Mouse (Mus musculus) macrophage (primary cell): Measurements from ENCODE around the gene Qtrt1. TPM values are rescaled to one million over a fixed set of nuclear protein-coding genes. Genes with fewer than 3 reads are reported as not detected.
A peak's percentile ranks its signal among the peaks of the same experiment; 100 is the strongest.

Source experiments
- H3K27ac ChIP-seq: fragments of 350-480 bp; formaldehyde crosslinking; 2 replicates; pipeline ENCODE4 v1.9.0; 2021
- H3K36me3 ChIP-seq: fragments of 350-480 bp; formaldehyde crosslinking; 2 replicates; pipeline ENCODE4 v1.9.0; 2021; ENCODE audit errors: inconsistent target
- H3K4me3 ChIP-seq: fragments of 350-480 bp; formaldehyde crosslinking; 2 replicates; pipeline ENCODE4 v1.9.0; 2021; ENCODE audit errors: inconsistent target
- H3K79me2 ChIP-seq: fragments of 350-480 bp; formaldehyde crosslinking; 2 replicates; pipeline ENCODE4 v1.9.0; 2021; ENCODE audit errors: inconsistent target
- WGBS: methylation state at CpG from one replicate; pipeline ENCODE4 v1.1.7; 2026; ENCODE audit warnings: inconsistent platforms; ENCODE audit not compliant: missing documents; 5-methylcytosine and 5-hydroxymethylcytosine counted together
- polyA plus RNA-seq: library from polyadenylated mRNA; stranded (reverse); fragments of 250-400 nt; gene quantifications from 3 replicates; pipeline ENCODE4 v1.2.4, GENCODE M21; 2018; ENCODE audit warnings: inconsistent platforms

Gene Qtrt1
- polyA plus RNA-seq, 1 experiment from 2014 or later, result 6.1 TPM

- 62% methylated on average over 7 of the region's 7 CpGs for WGBS
- peak overlapping the region; percentile 7; the same call in 1 of the 2 replicates for H3K27ac ChIP-seq
- no peak overlapping the region for H3K4me3 ChIP-seq
- no peaks in the 10 kb centered on the region for H3K36me3 ChIP-seq
- peaks cover 100% of the 10 kb centered on the region for H3K79me2 ChIP-seq
These were observed 19.1 kb downstream of the Qtrt1 start for GRCm38 (mm10) chr9:21430724-21431123.

DNA sequence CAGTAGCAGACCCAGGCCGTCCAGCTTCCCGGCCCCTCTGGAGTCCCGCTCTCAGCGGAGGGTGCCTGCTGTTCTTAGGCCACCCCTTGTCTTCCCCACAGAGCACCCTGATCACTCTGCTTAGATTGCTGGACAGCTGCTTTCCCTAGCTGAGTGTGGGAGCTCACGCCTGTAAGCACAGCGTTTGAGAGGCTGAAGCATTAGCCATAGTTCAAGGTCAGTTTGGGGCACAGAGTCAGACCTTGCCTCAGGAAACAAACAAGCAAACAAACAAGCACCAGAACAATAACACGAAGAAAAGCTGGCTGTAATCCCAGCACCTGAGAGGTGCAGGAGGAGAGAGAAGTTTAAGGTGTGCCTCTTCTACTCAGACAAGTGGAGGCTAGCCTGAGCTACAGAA is 20.4 kb downstream of the Qtrt1 start:
- no peak overlapping the region for H3K4me3 ChIP-seq
- peaks cover 100% of the 10 kb centered on the region for H3K79me2 ChIP-seq
- WGBS, result 95% methylated on average over 7 of the region's 7 CpGs
- H3K36me3 ChIP-seq, result no peaks in the 10 kb centered on the region
- no peak overlapping the region for H3K27ac ChIP-seq

DNA sequence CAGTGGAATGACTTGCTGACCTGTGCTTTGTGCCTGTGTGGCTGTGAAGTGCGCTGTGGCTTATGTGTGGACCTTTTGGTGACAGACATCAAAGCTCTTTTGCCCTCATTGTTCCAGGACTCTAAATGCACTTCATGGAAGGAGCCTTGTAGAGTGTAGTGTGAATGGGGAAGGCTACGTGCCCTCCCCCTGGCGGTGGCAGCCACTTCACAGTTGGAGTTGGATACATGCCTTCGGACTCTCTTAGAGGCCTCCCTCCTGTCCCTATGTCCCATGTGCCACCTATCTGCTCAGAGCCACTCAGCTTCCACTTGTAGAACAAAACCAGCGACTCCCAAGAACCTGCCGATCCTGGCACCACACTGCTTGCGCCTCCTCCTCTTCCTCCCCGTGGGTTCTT is 22.1 kb downstream of the Qtrt1 start:
- H3K36me3 ChIP-seq, result no peaks in the 10 kb centered on the region
- no peak overlapping the region for H3K27ac ChIP-seq
- WGBS, result 79% methylated on average over 8 of the region's 8 CpGs
- peaks cover 100% of the 10 kb centered on the region for H3K79me2 ChIP-seq
- H3K4me3 ChIP-seq, result no peak overlapping the region

- Histone ChIP-seq H3K27ac (no peak overlapping the region), H3K36me3 (no peaks in the 10 kb centered on the region), H3K79me2 (peaks cover 100% of the 10 kb centered on the region), H3K4me3 (no peak overlapping the region)
- WGBS, result 88% methylated on average over 2 of the region's 2 CpGs
These were observed 22.8 kb downstream of the Qtrt1 start for GRCm38 (mm10) chr9:21434410-21434809.

DNA sequence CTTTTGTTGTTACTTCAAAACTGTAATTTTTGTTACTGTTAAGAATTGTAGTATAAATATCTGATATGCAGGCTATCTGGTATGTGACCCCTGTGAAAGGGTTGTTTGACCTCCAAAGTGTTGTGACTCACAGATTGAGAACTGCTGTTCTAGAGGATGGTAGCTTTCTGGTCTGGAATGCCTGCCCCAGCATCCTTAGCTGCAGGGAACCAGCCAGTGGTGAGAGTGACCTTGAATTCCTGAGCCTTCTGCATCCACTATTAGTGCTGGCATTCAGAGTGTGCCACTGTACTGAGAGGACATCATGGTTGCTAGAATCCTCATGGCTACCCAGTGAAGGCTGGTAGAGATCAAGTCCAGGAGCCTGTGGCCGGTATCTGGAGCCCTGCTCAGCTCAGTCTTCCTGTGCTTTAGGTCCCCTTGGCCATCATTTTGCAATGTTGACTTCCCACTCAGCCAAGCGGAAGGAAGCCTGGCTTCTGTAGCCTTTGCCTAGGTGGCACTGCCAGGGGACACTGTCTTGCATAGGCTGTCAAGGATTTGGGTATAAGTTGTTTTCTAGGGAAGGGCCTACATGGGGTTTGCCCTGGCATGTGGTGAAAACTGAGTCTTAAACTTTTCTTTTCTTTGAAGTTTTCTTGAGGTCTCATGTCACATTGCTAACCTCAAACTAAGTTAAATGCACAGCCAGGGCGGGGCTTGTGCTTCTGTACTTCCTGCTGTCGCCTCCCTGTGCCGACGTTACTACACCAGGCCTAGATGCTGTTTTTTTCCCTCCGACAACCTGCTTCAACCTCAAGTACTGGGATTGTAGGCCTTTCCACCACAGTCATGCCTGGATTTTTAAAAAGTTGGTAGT is 24.4 kb downstream of the Qtrt1 start:
- no peak overlapping the region for H3K4me3 ChIP-seq

GRCm38 (mm10) chr9:21437577-21437976 is 25.9 kb downstream of the Qtrt1 start:
- Histone ChIP-seq H3K79me2 (peaks cover 100% of the 10 kb centered on the region), H3K36me3 (no peaks in the 10 kb centered on the region), H3K27ac (no peak overlapping the region), H3K4me3 (no peak overlapping the region)
- WGBS, result 98% methylated on average over 6 of the region's 6 CpGs

More for the DNA sequence above, 24.4 kb downstream of the Qtrt1 start:
- Histone ChIP-seq H3K79me2 (peaks cover 100% of the 10 kb centered on the region), H3K27ac (peak overlapping the region; percentile 45), H3K36me3 (no peaks in the 10 kb centered on the region)
- 3% methylated on average over 7 of the region's 7 CpGs for WGBS

- Histone ChIP-seq H3K4me3 (no peak overlapping the region), H3K27ac (no peak overlapping the region), H3K79me2 (peaks cover 100% of the 10 kb centered on the region), H3K36me3 (no peaks in the 10 kb centered on the region)
- 55% methylated on average over 3 of the region's 3 CpGs for WGBS
These were observed 26.6 kb downstream of the Qtrt1 start for GRCm38 (mm10) chr9:21438219-21438618.

- peaks cover 100% of the 10 kb centered on the region for H3K79me2 ChIP-seq
- H3K4me3 ChIP-seq, result no peak overlapping the region
- H3K27ac ChIP-seq, result no peak overlapping the region
- WGBS, result 81% methylated on average over 3 of the region's 3 CpGs
- H3K36me3 ChIP-seq, result no peaks in the 10 kb centered on the region
These were observed 27.8 kb downstream of the Qtrt1 start for GRCm38 (mm10) chr9:21439456-21439855.

GRCm38 (mm10) chr9:21439914-21440313 is 28.3 kb downstream of the Qtrt1 start:
- Histone ChIP-seq H3K27ac (no peak overlapping the region), H3K36me3 (no peaks in the 10 kb centered on the region), H3K4me3 (no peak overlapping the region), H3K79me2 (peaks cover 100% of the 10 kb centered on the region)
- 100% methylated on average over 2 of the region's 2 CpGs for WGBS

GRCm38 (mm10) chr9:21440387-21440786 is 28.8 kb downstream of the Qtrt1 start:
- Histone ChIP-seq H3K79me2 (peaks cover 100% of the 10 kb centered on the region), H3K36me3 (no peaks in the 10 kb centered on the region), H3K27ac (no peak overlapping the region), H3K4me3 (no peak overlapping the region)

DNA sequence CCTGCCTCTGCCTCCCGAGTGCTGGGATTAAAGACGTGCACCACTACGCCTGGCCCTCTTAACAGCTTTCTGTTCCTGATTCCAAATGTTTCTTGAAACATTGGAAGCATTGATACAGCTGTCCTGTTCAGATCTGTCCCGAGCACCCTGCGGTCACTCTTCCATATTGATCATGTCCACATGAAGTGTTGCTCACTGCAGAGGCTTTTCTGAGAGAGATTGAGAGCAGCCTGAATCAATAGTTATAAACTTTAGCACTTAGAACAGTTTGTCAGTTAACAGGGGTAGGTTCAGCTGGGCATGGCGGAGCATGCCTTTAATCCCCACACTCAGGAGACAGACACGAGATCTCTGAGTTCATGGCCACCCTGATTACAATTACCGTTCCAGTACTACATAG is 32.2 kb downstream of the Qtrt1 start:
- whole genome bisulfite sequencing, result 91% methylated on average over 8 of the region's 8 CpGs
- H3K27ac ChIP-seq, result no peak overlapping the region
- H3K4me3 ChIP-seq, result no peak overlapping the region
- H3K36me3 ChIP-seq, result 0 out of 2 replicates have a peak, but pooled peaks cover 3% of the 10 kb centered on the region
- H3K79me2 ChIP-seq, result peaks cover 100% of the 10 kb centered on the region

DNA sequence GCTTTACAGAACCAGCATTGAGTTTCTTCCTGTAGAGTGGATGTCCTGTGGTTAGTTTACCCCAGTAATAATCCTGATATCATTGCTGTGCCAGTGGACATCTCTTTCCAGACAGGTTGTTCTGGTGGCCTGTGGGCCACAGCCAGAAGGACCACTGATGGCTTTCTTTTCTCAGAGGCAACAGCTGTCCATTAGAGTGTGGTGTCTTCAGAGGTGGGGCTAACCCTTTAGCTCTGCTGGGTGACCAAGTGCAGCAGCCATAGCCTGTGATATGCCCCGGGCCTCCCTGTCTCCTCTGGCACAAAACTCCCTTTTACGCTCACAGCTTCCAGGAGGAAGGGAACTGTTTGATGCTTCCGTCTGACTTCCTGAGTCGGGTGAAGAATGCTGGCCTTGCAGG is 32.9 kb downstream of the Qtrt1 start:
- peaks cover 100% of the 10 kb centered on the region for H3K79me2 ChIP-seq
- 50% methylated on average over 4 of the region's 4 CpGs for WGBS
- 0 out of 2 replicates have a peak, but pooled peaks cover 3% of the 10 kb centered on the region for H3K36me3 ChIP-seq
- no peak overlapping the region for H3K4me3 ChIP-seq
- no peak overlapping the region for H3K27ac ChIP-seq

- peaks cover 100% of the 10 kb centered on the region for H3K79me2 ChIP-seq
- no peak overlapping the region for H3K27ac ChIP-seq
- 93% methylated on average over 6 of the region's 6 CpGs for WGBS
- no peak overlapping the region for H3K4me3 ChIP-seq
- 0 out of 2 replicates have a peak, but pooled peaks cover 3% of the 10 kb centered on the region for H3K36me3 ChIP-seq
These were observed 33.6 kb downstream of the Qtrt1 start for GRCm38 (mm10) chr9:21445081-21445744.

DNA sequence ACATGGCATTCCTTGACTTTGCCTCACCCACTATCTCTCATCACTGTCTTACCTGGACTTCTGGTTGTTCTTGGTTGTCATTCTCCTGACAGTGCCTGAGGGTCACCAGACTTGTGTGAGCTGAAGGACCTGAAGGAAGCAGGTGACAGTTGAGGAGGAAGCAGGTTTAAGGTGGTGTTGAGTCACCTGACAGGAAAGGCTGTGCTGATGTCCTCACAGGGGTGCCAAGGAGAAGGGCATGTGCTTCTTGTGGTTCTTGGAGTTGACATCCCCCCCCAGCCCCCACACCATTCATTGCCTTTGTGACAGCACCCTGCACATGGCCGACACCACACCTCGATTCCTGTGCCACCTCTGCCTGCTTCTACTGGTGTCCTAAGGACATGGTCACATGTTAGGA is 36.1 kb downstream of the Qtrt1 start:
- H3K4me3 ChIP-seq, result no peak overlapping the region
- peaks cover 100% of the 10 kb centered on the region for H3K79me2 ChIP-seq
- 56% methylated on average over 2 of the region's 2 CpGs for WGBS
- H3K27ac ChIP-seq, result no peak overlapping the region
- 0 out of 2 replicates have a peak, but pooled peaks cover 3% of the 10 kb centered on the region for H3K36me3 ChIP-seq

- 66% methylated on average over 2 of the region's 2 CpGs for WGBS
- H3K27ac ChIP-seq, result no peak overlapping the region
These were observed 38.1 kb downstream of the Qtrt1 start for GRCm38 (mm10) chr9:21449710-21450109.

More at GRCm38 (mm10) chr9:21449710-21450109, 38.1 kb downstream of the Qtrt1 start:
- H3K79me2 ChIP-seq, result peaks cover 97% of the 10 kb centered on the region
- 0 out of 2 replicates have a peak, but pooled peaks cover 3% of the 10 kb centered on the region for H3K36me3 ChIP-seq
- no peak overlapping the region for H3K4me3 ChIP-seq
